Mouse (Mus musculus): ENCODE results near the gene Dtx1.

GRCm38 (mm10) chr5:120734380-120734990 is 22.8 kb upstream of the Dtx1 start:
- TF ChIP-seq CTCF (IDR thresholded peaks at IDR 0.05; ENCODE audit: low read depth) (no peak), EP300 (IDR thresholded peaks at IDR 0.05; ENCODE audit: low read depth) (no peak)
